ENCODE assay signal across 30 mouse cellular contexts in genomic region chr5:33342821-33343220, GRCm38 (mm10). TPM values are rescaled to one million over a fixed set of nuclear protein-coding genes. Genes with fewer than 3 reads are reported as not detected.
DNase-seq lines count a peak whose midpoint lies in the region; ATAC-seq and TF ChIP-seq lines count a peak whose summit lies in the region.
"Had no signal": no experiment of that assay in that cellular context is flagged by ENCODE, and none has a peak within 500 bp of the region (broad histone marks: within the 10 kb centered on the region; RNA-seq: fewer than 3 reads in every experiment).

No protein-coding gene starts in this region.

- no peak for DNase-seq in gastrocnemius, adult 2 months
- DNase-seq in gastrocnemius, postnatal 14 days = no peak
- peak; percentile 19 to 23 for DNase-seq in heart, postnatal 10 days
- no peak for DNase-seq in heart, postnatal 4 days
- peak; percentile 27 for DNase-seq in 3134 (ENCODE audit: extremely low read depth, insufficient read length, low spot score)
- DNase-seq in adipocyte (ENCODE audit: low spot score) = peak; percentile 17
- no peak for DNase-seq in cerebellum, adult 9-11 months
- DNase-seq: adrenal gland, adult 8-10 months; cerebellum, adult 8-10 months; cerebellum, postnatal 36 days; forebrain, postnatal 0 days; gastrocnemius, postnatal 10 days; layer of hippocampus, postnatal 36 days; left cerebral cortex, postnatal 4 days; liver, postnatal 0 days; lung, postnatal 36 days; retina, postnatal 1 day; right cerebral cortex, postnatal 14 days had no signal

- TF ChIP-seq CTCF in gastrocnemius, adult 2 months (IDR thresholded peaks at IDR 0.05) = no peak

- no peak for ATAC-seq in neural tube, embryonic 15.5 days (ENCODE audit: low FRiP score)
- ATAC-seq: activated CD4-positive, CD25-positive, alpha-beta regulatory T cell, adult 4 months; CD4-positive, CD25-positive, alpha-beta regulatory T cell, adult 4 months; forebrain, postnatal 0 days; intestine, embryonic 16.5 days; liver, embryonic 12.5 days; liver, postnatal 0 days had no signal

- H3K9me3 ChIP-seq in neural tube, embryonic 15.5 days (replicated peaks) = no peaks in the 10 kb centered on the region
- H3K9me3 ChIP-seq: embryonic facial prominence, embryonic 12.5 days; forebrain, embryonic 12.5 days; hindbrain, embryonic 10.5 days; hindbrain, embryonic 15.5 days; liver, embryonic 12.5 days; neural tube, embryonic 13.5 days had no signal

- intact Hi-C loops in gastrocnemius, adult 2 months (cut with DNase I) = no loop called here
- intact Hi-C loops in gastrocnemius, postnatal 14 days (cut with DNase I; ENCODE audit: low total_unique reads) = no loop called here
- intact Hi-C loops in heart, postnatal 10 days (cut with DNase I) = no loop called here

- peaks cover 13% of the 10 kb centered on the region for H3K4me1 ChIP-seq in neural tube, embryonic 15.5 days
- H3K4me1 ChIP-seq: embryonic facial prominence, embryonic 12.5 days; forebrain, embryonic 12.5 days had no signal

- no peaks in the 10 kb centered on the region for H3K27me3 ChIP-seq in neural tube, embryonic 15.5 days (replicated peaks)
- H3K27me3 ChIP-seq: embryonic facial prominence, embryonic 12.5 days; forebrain, embryonic 12.5 days; hindbrain, embryonic 15.5 days; liver, embryonic 12.5 days; neural tube, embryonic 13.5 days had no signal

- no peak overlapping the region for H3K4me2 ChIP-seq in neural tube, embryonic 15.5 days
- H3K4me2 ChIP-seq: embryonic facial prominence, embryonic 12.5 days; forebrain, embryonic 12.5 days; hindbrain, embryonic 15.5 days; liver, embryonic 12.5 days; midbrain, embryonic 11.5 days; neural tube, embryonic 13.5 days had no signal

- H3K27ac ChIP-seq in gastrocnemius, adult 2 months = peak overlapping the region; percentile 59; the same call in 1 of the 2 replicates
- no peak overlapping the region for H3K27ac ChIP-seq in neural tube, embryonic 15.5 days (replicated peaks)
- H3K27ac ChIP-seq: embryonic facial prominence, embryonic 12.5 days; forebrain, embryonic 12.5 days; hindbrain, embryonic 10.5 days; hindbrain, embryonic 15.5 days; liver, embryonic 12.5 days; neural tube, embryonic 13.5 days had no signal

- H3K36me3 ChIP-seq in neural tube, embryonic 15.5 days = no peaks in the 10 kb centered on the region
- H3K36me3 ChIP-seq: hindbrain, embryonic 15.5 days had no signal

- H3K9ac ChIP-seq in neural tube, embryonic 15.5 days (replicated peaks) = no peak overlapping the region
- H3K9ac ChIP-seq: embryonic facial prominence, embryonic 12.5 days; forebrain, embryonic 12.5 days; forebrain, postnatal 0 days; hindbrain, embryonic 15.5 days; liver, embryonic 12.5 days; liver, postnatal 0 days; neural tube, embryonic 13.5 days had no signal

- H3K4me3 ChIP-seq in gastrocnemius, adult 2 months = no peak overlapping the region
- no peak overlapping the region for H3K4me3 ChIP-seq in neural tube, embryonic 15.5 days (replicated peaks)
- H3K4me3 ChIP-seq: embryonic facial prominence, embryonic 12.5 days; erythroblast, embryonic 14.5 days; forebrain, embryonic 12.5 days; hindbrain, embryonic 10.5 days; hindbrain, embryonic 15.5 days; liver, embryonic 12.5 days; neural tube, embryonic 13.5 days had no signal

RNA-seq across cellular contexts. Expression of gene Maea, which starts 7.5 kb away (rescaled TPM):
- 10 to 100 TPM; 56.1 to 64.5 TPM for total RNA-seq in gastrocnemius, adult 2 months (2021)
- total RNA-seq in gastrocnemius, postnatal 14 days (2021) = 10 to 100 TPM; 64.9 to 65.0 TPM
- 100 to 1,000 TPM; 125 to 126 TPM for total RNA-seq in heart, postnatal 10 days (2021)
- total RNA-seq in heart, postnatal 4 days (2021) = 100 to 1,000 TPM; 148 to 159 TPM
- polyA plus RNA-seq in neural tube, embryonic 15.5 days (2015; fragmentation: Nextera tagmentation; extraction: Ambion mirVana) = 126 and 128 TPM in 2 replicates

RNA-seq across cellular contexts. Expression of gene Uvssa, which starts 35.5 kb away (rescaled TPM):
- total RNA-seq in gastrocnemius, adult 2 months (2021) = 1 to 10 TPM; 2.9 to 3.4 TPM
- total RNA-seq in gastrocnemius, postnatal 14 days (2021) = 1 to 10 TPM; 3.2 to 3.6 TPM
- total RNA-seq in heart, postnatal 10 days (2021) = 1 to 10 TPM; 6.0 to 6.6 TPM
- total RNA-seq in heart, postnatal 4 days (2021) = 1 to 10 TPM; 6.3 to 6.7 TPM
- polyA plus RNA-seq in neural tube, embryonic 15.5 days (2015; fragmentation: Nextera tagmentation; extraction: Ambion mirVana) = 7.6 and 7.8 TPM in 2 replicates

Comparison
In these comparisons a context has a peak if more than half of its experiments do, and no peak if none do; other contexts are left out.
1. DNase-seq: peak in heart, postnatal 10 days (2 of 2), 3134 (single experiment) and adipocyte (single experiment); none in gastrocnemius, adult 2 months (single experiment), gastrocnemius, postnatal 14 days (single experiment), heart, postnatal 4 days (single experiment) and cerebellum, adult 9-11 months (single experiment).